Comparison of ENCODE assay signal across 8 mouse cellular contexts in the genomic region with DNA sequence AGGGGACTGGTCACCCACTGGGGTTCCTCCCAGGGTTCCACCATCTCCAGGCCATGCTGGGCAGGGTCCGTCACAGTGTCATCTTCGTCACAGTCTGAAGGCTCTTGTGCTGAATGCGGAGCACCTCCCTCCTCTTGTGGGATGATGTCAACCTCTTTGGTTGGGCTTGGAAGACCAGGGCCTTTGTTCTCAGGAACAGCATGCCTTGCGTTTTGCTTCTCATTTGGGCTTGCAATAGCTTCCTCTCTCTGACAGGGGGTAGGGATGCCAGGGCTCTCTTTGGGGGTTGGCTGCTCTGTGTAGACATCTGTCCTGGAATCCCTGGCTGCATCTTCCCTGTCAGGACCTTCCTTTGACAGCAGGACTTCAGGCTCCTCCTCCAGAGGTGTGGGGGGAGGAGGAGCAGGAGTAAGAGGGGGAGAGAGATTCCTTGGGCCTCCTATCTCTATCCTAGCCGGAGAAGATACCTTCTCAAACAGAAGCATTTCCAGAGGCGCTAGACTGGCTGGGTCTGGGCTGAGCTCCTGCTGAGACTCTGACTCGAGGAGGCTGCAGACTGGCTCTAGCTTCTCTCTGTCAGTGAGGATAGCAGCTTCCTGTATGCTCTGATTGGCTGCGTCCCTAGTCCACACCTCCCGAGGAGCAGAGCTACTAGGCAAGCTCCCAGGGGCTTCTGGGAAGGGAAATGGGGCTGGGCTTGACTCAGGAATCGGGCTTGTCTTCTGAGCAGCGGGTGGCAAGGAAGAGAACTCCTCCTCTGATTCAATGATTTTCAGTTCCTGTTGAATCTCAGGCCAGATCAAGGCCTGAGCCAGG. TPM values are rescaled to one million over a fixed set of nuclear protein-coding genes. Genes with fewer than 3 reads are reported as not detected.
A peak's percentile ranks its signal among the peaks of the same experiment; 100 is the strongest.
DNase-seq lines count a peak whose midpoint lies in the region; ATAC-seq and TF ChIP-seq lines count a peak whose summit lies in the region.

No protein-coding gene starts in this region.

- no peak overlapping the region for H3K9ac ChIP-seq in lung, embryonic 14.5 days
- H3K9ac ChIP-seq in liver, embryonic 11.5 days (ENCODE audit: low read depth, low read length) = no peak overlapping the region

- H3K36me3 ChIP-seq in lung, embryonic 14.5 days (ENCODE audit: insufficient read depth) = peaks cover 59% of the 10 kb centered on the region
- peaks cover 5% of the 10 kb centered on the region; the same call in 1 of the 2 replicates for H3K36me3 ChIP-seq in liver, embryonic 11.5 days (ENCODE audit: control insufficient read depth, insufficient read depth, low read length)

- TF ChIP-seq CTCF in lung, embryonic 14.5 days (IDR thresholded peaks at IDR 0.05; ENCODE audit: low read depth) = no peak

- DNase-seq in lung, embryonic 14.5 days = peak; percentile 44
- no peak for DNase-seq in lung, postnatal 4 days
- DNase-seq in R1 (ENCODE audit: low read depth, low spot score) = peak; percentile 97
- peak; percentile 34 for DNase-seq in embryo, embryonic 10.5 days (ENCODE audit: low spot score)
- DNase-seq in heart, postnatal 4 days = peak; percentile 55
- no peak for DNase-seq in liver, embryonic 11.5 days (ENCODE audit: low spot score)
- no peak for DNase-seq in adrenal gland, adult 18-20 months (ENCODE audit: low spot score in 2 of 2)

- no peak overlapping the region for H3K4me2 ChIP-seq in lung, embryonic 14.5 days
- H3K4me2 ChIP-seq in liver, embryonic 11.5 days = 0 out of 2 replicates have a peak overlapping the region, but pooled peaks have one; percentile 2

- WGBS in lung, embryonic 14.5 days = 45% methylated on average over 11 of the region's 11 CpGs
- 52% methylated on average over 11 of the region's 11 CpGs for WGBS in liver, embryonic 11.5 days

- ATAC-seq in lung, embryonic 14.5 days (ENCODE audit: insufficient read depth) = peak; percentile 65; the same call in 1 of the 2 replicates
- ATAC-seq in liver, embryonic 11.5 days (replicated peaks; ENCODE audit: low FRiP score) = peak; percentile 61
- no peak for ATAC-seq in granulocyte monocyte progenitor cell, adult 5-6 weeks (replicated peaks; ENCODE audit: poor library complexity, severe bottlenecking)

- H3K27ac ChIP-seq in lung, embryonic 14.5 days (ENCODE audit: low read depth) = no peak overlapping the region
- H3K27ac ChIP-seq in liver, embryonic 11.5 days (ENCODE audit: low read depth, low read length) = no peak overlapping the region

- no peaks in the 10 kb centered on the region for H3K4me1 ChIP-seq in lung, embryonic 14.5 days (ENCODE audit: insufficient read depth)
- no peaks in the 10 kb centered on the region for H3K4me1 ChIP-seq in liver, embryonic 11.5 days (replicated peaks; ENCODE audit: control insufficient read depth, insufficient read depth, low read length)

- H3K27me3 ChIP-seq in lung, embryonic 14.5 days (ENCODE audit: insufficient read depth, low read length) = no peaks in the 10 kb centered on the region
- no peaks in the 10 kb centered on the region for H3K27me3 ChIP-seq in liver, embryonic 11.5 days (replicated peaks; ENCODE audit: control insufficient read depth, insufficient read depth, low read length)

- H3K9me3 ChIP-seq in lung, embryonic 14.5 days (ENCODE audit: low read depth, low read length) = no peaks in the 10 kb centered on the region
- H3K9me3 ChIP-seq in liver, embryonic 11.5 days (ENCODE audit: control insufficient read depth, low read length) = no peaks in the 10 kb centered on the region

- no peak overlapping the region for H3K4me3 ChIP-seq in lung, embryonic 14.5 days (ENCODE audit: low read depth, low read length)
- H3K4me3 ChIP-seq in liver, embryonic 11.5 days (ENCODE audit: low read depth, low read length) = no peak overlapping the region

RNA-seq across cellular contexts. Expression of a gene that starts 44.7 kb away (rescaled TPM):
- polyA plus RNA-seq in lung, embryonic 14.5 days (2014; fragmentation: Nextera tagmentation; extraction: Ambion mirVana) = 117 and 128 TPM in 2 replicates
- 10 to 100 TPM; 31.2 to 33.6 TPM for total RNA-seq in heart, postnatal 4 days (2021)
- polyA plus RNA-seq in liver, embryonic 11.5 days (2014; fragmentation: Nextera tagmentation; extraction: Ambion mirVana) = 88.7 and 89.3 TPM in 2 replicates
- 58.2 and 91.5 TPM in 2 replicates for total RNA-seq in granulocyte monocyte progenitor cell, adult 5-6 weeks (2014; fragmentation: Nextera tagmentation)
- 70.2 and 105 TPM in 2 replicates for total RNA-seq in granulocyte monocyte progenitor cell, adult 5-6 weeks (2017)
- total RNA-seq in adrenal gland, adult 18-20 months (2021) = 10 to 100 TPM; 71.5 to 78.4 TPM

RNA-seq across cellular contexts. Expression of a gene that starts 53.1 kb away (rescaled TPM):
- polyA plus RNA-seq in lung, embryonic 14.5 days (2014; fragmentation: Nextera tagmentation; extraction: Ambion mirVana) = 61.2 and 63.4 TPM in 2 replicates
- total RNA-seq in heart, postnatal 4 days (2021) = 10 to 100 TPM; 14.0 to 15.4 TPM
- 31.0 and 34.1 TPM in 2 replicates for polyA plus RNA-seq in liver, embryonic 11.5 days (2014; fragmentation: Nextera tagmentation; extraction: Ambion mirVana)
- 24.7 and 41.3 TPM in 2 replicates for total RNA-seq in granulocyte monocyte progenitor cell, adult 5-6 weeks (2014; fragmentation: Nextera tagmentation)
- 19.8 and 22.6 TPM in 2 replicates for total RNA-seq in granulocyte monocyte progenitor cell, adult 5-6 weeks (2017)
- 10 to 100 TPM; 27.8 to 29.3 TPM for total RNA-seq in adrenal gland, adult 18-20 months (2021)

Comparison
In these comparisons a context has a peak if more than half of its experiments do, and no peak if none do; other contexts are left out.
1. DNase-seq: peak in lung, embryonic 14.5 days (single experiment), R1 (single experiment), embryo, embryonic 10.5 days (single experiment) and heart, postnatal 4 days (single experiment); none in lung, postnatal 4 days (0 of 2), liver, embryonic 11.5 days (single experiment) and adrenal gland, adult 18-20 months (0 of 2).